Mouse (Mus musculus): Measurements from ENCODE around the gene Phlpp1.

Gene Phlpp1

GRCm38 (mm10) chr1:106194263-106194662 is 22.7 kb downstream of the Phlpp1 start:
- DNase-seq (ENCODE audit: low spot score in 2 of 2), result no peak

- DNase-seq (ENCODE audit: low spot score in 2 of 2), result no peak
Measured at GRCm38 (mm10) chr1:106197991-106198390, 26.4 kb downstream of the Phlpp1 start.

GRCm38 (mm10) chr1:106199109-106199508 is 27.6 kb downstream of the Phlpp1 start:
- DNase-seq (ENCODE audit: low spot score in 2 of 2), result no peak

GRCm38 (mm10) chr1:106199686-106200085 is 28.1 kb downstream of the Phlpp1 start:
- DNase-seq (ENCODE audit: low spot score in 2 of 2), result no peak

- DNase-seq (ENCODE audit: low spot score in 2 of 2), result no peak
Measured at GRCm38 (mm10) chr1:106201025-106201424, 29.5 kb downstream of the Phlpp1 start.

- no peak for DNase-seq (ENCODE audit: low spot score in 2 of 2)
Measured at GRCm38 (mm10) chr1:106201929-106202328, 30.4 kb downstream of the Phlpp1 start.

- DNase-seq (ENCODE audit: low spot score in 2 of 2), result no peak
Measured at GRCm38 (mm10) chr1:106203942-106204341, 32.4 kb downstream of the Phlpp1 start.

GRCm38 (mm10) chr1:106204350-106204749 is 32.8 kb downstream of the Phlpp1 start:
- no peak for DNase-seq (ENCODE audit: low spot score in 2 of 2)

- DNase-seq (ENCODE audit: low spot score in 2 of 2), result no peak
Measured at GRCm38 (mm10) chr1:106208581-106208980, 37.0 kb downstream of the Phlpp1 start.

GRCm38 (mm10) chr1:106210461-106210860 is 38.9 kb downstream of the Phlpp1 start:
- DNase-seq (ENCODE audit: low spot score in 2 of 2), result no peak

GRCm38 (mm10) chr1:106211146-106211545 is 39.6 kb downstream of the Phlpp1 start:
- no peak for DNase-seq (ENCODE audit: low spot score in 2 of 2)

GRCm38 (mm10) chr1:106220431-106220830 is 48.9 kb downstream of the Phlpp1 start:
- no peak for DNase-seq (ENCODE audit: low spot score in 2 of 2)

- no peak for DNase-seq (ENCODE audit: low spot score in 2 of 2)
Measured at GRCm38 (mm10) chr1:106221371-106221770, 49.8 kb downstream of the Phlpp1 start.

- no peak for DNase-seq (ENCODE audit: low spot score in 2 of 2)
Measured at GRCm38 (mm10) chr1:106221964-106222363, 50.4 kb downstream of the Phlpp1 start.

GRCm38 (mm10) chr1:106226613-106227012 is 55.1 kb downstream of the Phlpp1 start:
- no peak for DNase-seq (ENCODE audit: low spot score in 2 of 2)

GRCm38 (mm10) chr1:106230313-106230712 is 58.8 kb downstream of the Phlpp1 start:
- no peak for DNase-seq (ENCODE audit: low spot score in 2 of 2)

GRCm38 (mm10) chr1:106231345-106231744 is 59.8 kb downstream of the Phlpp1 start:
- no peak for DNase-seq (ENCODE audit: low spot score in 2 of 2)

- DNase-seq (ENCODE audit: low spot score in 2 of 2), result no peak
Measured at GRCm38 (mm10) chr1:106231805-106232459, 60.4 kb downstream of the Phlpp1 start.

- no peak for DNase-seq (ENCODE audit: low spot score in 2 of 2)
Measured at GRCm38 (mm10) chr1:106232460-106232850, 60.9 kb downstream of the Phlpp1 start.

GRCm38 (mm10) chr1:106236986-106237385 is 65.4 kb downstream of the Phlpp1 start:
- DNase-seq (ENCODE audit: low spot score in 2 of 2), result no peak

- DNase-seq (ENCODE audit: low spot score in 2 of 2), result no peak
Measured at GRCm38 (mm10) chr1:106240116-106240685, 68.6 kb downstream of the Phlpp1 start.

GRCm38 (mm10) chr1:106241059-106241458 is 69.5 kb downstream of the Phlpp1 start:
- DNase-seq (ENCODE audit: low spot score in 2 of 2), result no peak

- DNase-seq (ENCODE audit: low spot score in 2 of 2), result no peak
Measured at GRCm38 (mm10) chr1:106242129-106242528, 70.6 kb downstream of the Phlpp1 start.

GRCm38 (mm10) chr1:106243371-106243770 is 71.8 kb downstream of the Phlpp1 start:
- DNase-seq (ENCODE audit: low spot score in 2 of 2), result no peak
